Mouse (Mus musculus) liver, embryonic 14.5 days (tissue): ENCODE measurements around the gene Crim1. TPM values are rescaled to one million over a fixed set of nuclear protein-coding genes. Genes with fewer than 3 reads are reported as not detected.

ENCODE experiments used
- ATAC-seq: fragments of 200-750 bp; cut with Nextera tagmentation; 2 replicates; pipeline ENCODE4 v1.8.0; 2017; ENCODE audit warnings: moderate number of reproducible peaks, mild to moderate bottlenecking, moderate library complexity; ENCODE audit not compliant: insufficient read depth
- DNase-seq, 3 experiments: peaks; one replicate each; pipeline ENCODE4 v3.0.0-alpha.2; 2012 to 2013; ENCODE audit warnings: low read depth in 3 of 3, low spot score in 3 of 3
- H3K27ac ChIP-seq: fragments of 300-500 bp; sonication (generic); 2 replicates; pipeline ENCODE4 v1.5.1; 2014; ENCODE audit warnings: moderate library complexity, mild to moderate bottlenecking, control low read depth, inconsistent platforms
- H3K27me3 ChIP-seq: fragments of 300-500 bp; sonication (generic); 2 replicates; pipeline ENCODE4 v1.6.1; 2014; ENCODE audit warnings: mild to moderate bottlenecking, low read length, moderate library complexity; ENCODE audit not compliant: control insufficient read depth, insufficient read depth
- H3K36me3 ChIP-seq: fragments of 300-500 bp; sonication (generic); replicated peaks from 2 replicates; pipeline ENCODE4 v1.6.1; 2014; ENCODE audit warnings: low read depth; ENCODE audit not compliant: control insufficient read depth, insufficient read depth
- H3K4me1 ChIP-seq, 2 experiments: fragments of 200-500 bp in 1 of 2; fragments of 300-500 bp in 1 of 2; sonication (generic) in 1 of 2; replicated peaks; 2 replicates each; pipeline ENCODE4 v1.6.1; 2012 to 2014; ENCODE audit warnings: antibody characterized with exemption in 1 of 2, inconsistent platforms in 1 of 2, low read length in 1 of 2; ENCODE audit not compliant: control insufficient read depth in 2 of 2, insufficient read depth in 2 of 2
- H3K4me2 ChIP-seq: fragments of 300-500 bp; sonication (generic); 2 replicates; pipeline ENCODE4 v1.6.1; 2014; ENCODE audit warnings: low read depth, mild to moderate bottlenecking, control low read depth, moderate library complexity
- H3K4me3 ChIP-seq, 2 experiments: fragments of 200-500 bp in 1 of 2; fragments of 300-500 bp in 1 of 2; sonication (generic) in 1 of 2; 2 replicates each; pipeline ENCODE4 v1.5.1; 2012 to 2014; ENCODE audit warnings: low read depth in 2 of 2, low read length in 2 of 2, mild to moderate bottlenecking in 2 of 2, control low read depth in 1 of 2, inconsistent platforms in 1 of 2, moderate library complexity in 1 of 2; ENCODE audit not compliant: insufficient read depth in 1 of 2
- H3K9ac ChIP-seq: fragments of 300-500 bp; sonication (generic); replicated peaks from 2 replicates; pipeline ENCODE4 v1.6.1; 2014; ENCODE audit warnings: mild to moderate bottlenecking, control low read depth, moderate library complexity
- H3K9me3 ChIP-seq: fragments of 300-500 bp; sonication (generic); 2 replicates; pipeline ENCODE4 v1.6.1; 2016; ENCODE audit warnings: low read length, mixed read lengths; ENCODE audit not compliant: control insufficient read depth
- CTCF ChIP-seq: IDR thresholded peaks from 2 replicates; pipeline ENCODE4 v1.5.1; 2016; ENCODE audit warnings: antibody characterized with exemption, low read depth, control low read depth
- EP300 ChIP-seq: IDR thresholded peaks from 2 replicates; pipeline ENCODE4 v1.6.1; 2016; ENCODE audit warnings: antibody characterized with exemption, low read depth
- WGBS: fragments of 180-500 bp; shearing (Covaris S2); extraction: QIAGEN DNeasy Blood & Tissue Kit; methylation state at CpG from one replicate; pipeline ENCODE4 v1.1.7; 2014; ENCODE audit not compliant: insufficient replicate concordance; 5-methylcytosine and 5-hydroxymethylcytosine counted together
- polyA plus RNA-seq, 2 experiments: library from polyadenylated mRNA; depleted of rRNA in 1 of 2; stranded (reverse) in 1 of 2; unstranded in 1 of 2; fragments of >200 nt; fragmentation: Nextera tagmentation in 1 of 2; extraction: Ambion mirVana in 1 of 2; gene quantifications; 2 replicates each; pipeline versions ENCODE4 v1.2.1 to v1.2.3; 2012 to 2014

The Crim1 gene
- polyA plus RNA-seq, 2 experiments = 0.74 to 0.95 TPM

GRCm38 (mm10) chr17:78261684-78262083, 61.6 kb downstream of the Crim1 start:
- Histone ChIP-seq H3K27ac (no peak overlapping the region), H3K9ac (no peak overlapping the region), H3K4me1 (peaks cover 0 to 2% of the 10 kb centered on the region in 2 experiments; a peak in 1 of 4 replicates), H3K4me3 (no peak overlapping the region), H3K27me3 (no peaks in the 10 kb centered on the region), H3K4me2 (no peak overlapping the region), H3K36me3 (no peaks in the 10 kb centered on the region), H3K9me3 (no peaks in the 10 kb centered on the region)
- WGBS = 83% methylated on average over 4 of the region's 4 CpGs
- DNase-seq = no peak
- no peak for ATAC-seq
- TF ChIP-seq CTCF (no peak), EP300 (no peak)

- ATAC-seq (no peak), DNase-seq (no peak)
- H3K27ac ChIP-seq = no peak overlapping the region
- no peak overlapping the region for H3K9ac ChIP-seq
- 0 out of 4 replicates have a peak, but pooled peaks cover 0 to 2% of the 10 kb centered on the region in 2 experiments for H3K4me1 ChIP-seq
- no peaks in the 10 kb centered on the region for H3K9me3 ChIP-seq
- no peak overlapping the region for H3K4me3 ChIP-seq
- no peak overlapping the region for H3K4me2 ChIP-seq
- 69% methylated on average over 11 of the region's 11 CpGs for WGBS
- H3K36me3 ChIP-seq = no peaks in the 10 kb centered on the region
- no peaks in the 10 kb centered on the region for H3K27me3 ChIP-seq
- TF ChIP-seq CTCF (no peak), EP300 (no peak)
These were observed 64.1 kb downstream of the Crim1 start for GRCm38 (mm10) chr17:78264116-78264515.

- 69% methylated on average over 7 of the region's 7 CpGs for WGBS
- H3K9ac ChIP-seq = no peak overlapping the region
- TF ChIP-seq CTCF = no peak
- H3K4me3 ChIP-seq = no peak overlapping the region
- no peak for DNase-seq
- H3K4me2 ChIP-seq = no peak overlapping the region
- no peaks in the 10 kb centered on the region for H3K27me3 ChIP-seq
- no peaks in the 10 kb centered on the region for H3K9me3 ChIP-seq
- H3K4me1 ChIP-seq = 0 out of 4 replicates have a peak, but pooled peaks cover 0 to 2% of the 10 kb centered on the region in 2 experiments
- no peak overlapping the region for H3K27ac ChIP-seq
- no peaks in the 10 kb centered on the region for H3K36me3 ChIP-seq
- ATAC-seq = no peak
These were observed 65.1 kb downstream of the Crim1 start for GRCm38 (mm10) chr17:78265135-78265534.

GRCm38 (mm10) chr17:78266271-78266670, 66.2 kb downstream of the Crim1 start:
- no peak overlapping the region for H3K9ac ChIP-seq
- H3K27me3 ChIP-seq = no peaks in the 10 kb centered on the region
- no peak overlapping the region for H3K27ac ChIP-seq
- H3K4me1 ChIP-seq = 0 out of 4 replicates have a peak, but pooled peaks cover 0 to 2% of the 10 kb centered on the region in 2 experiments
- H3K36me3 ChIP-seq = no peaks in the 10 kb centered on the region
- no peak overlapping the region for H3K4me2 ChIP-seq
- ATAC-seq (no peak), DNase-seq (no peak)
- no peaks in the 10 kb centered on the region for H3K9me3 ChIP-seq
- no peak overlapping the region for H3K4me3 ChIP-seq
- WGBS = 73% methylated on average over 2 of the region's 2 CpGs
- TF ChIP-seq EP300 = no peak
- TF ChIP-seq CTCF = no peak

GRCm38 (mm10) chr17:78268591-78268990, 68.5 kb downstream of the Crim1 start:
- H3K4me2 ChIP-seq = no peak overlapping the region
- ATAC-seq (no peak), DNase-seq (no peak)
- H3K9ac ChIP-seq = no peak overlapping the region
- H3K27ac ChIP-seq = no peak overlapping the region
- TF ChIP-seq EP300 (no peak), CTCF (no peak)
- no peaks in the 10 kb centered on the region for H3K27me3 ChIP-seq
- H3K9me3 ChIP-seq = no peaks in the 10 kb centered on the region
- H3K36me3 ChIP-seq = no peaks in the 10 kb centered on the region
- H3K4me3 ChIP-seq = no peak overlapping the region
- WGBS = 64% methylated on average over 4 of the region's 4 CpGs
- H3K4me1 ChIP-seq = peaks cover 0 to 2% of the 10 kb centered on the region in 2 experiments; a peak in 1 of 4 replicates
